Mouse (Mus musculus) embryonic fibroblast, embryonic 13.5 days (primary cell): ENCODE measurements at regions not wholly inside any gene's neighbourhood (a gene's known extent, or its start where the extent isn't known, plus 50 kb on each side); places are given as distances from the start of the nearest gene placed in this dataset.

Source experiments
- CTCF ChIP-seq: IDR thresholded peaks from 2 replicates; pipeline ENCODE4 v1.5.1; 2011; ENCODE audit warnings: mild to moderate bottlenecking, control low read depth, low read length, moderate library complexity, borderline replicate concordance; ENCODE audit not compliant: insufficient read depth
- POLR2A ChIP-seq: IDR thresholded peaks from 2 replicates; pipeline ENCODE4 v1.6.1; 2011; ENCODE audit warnings: low read depth, mild to moderate bottlenecking, control low read depth, low read length, moderate library complexity

DNA sequence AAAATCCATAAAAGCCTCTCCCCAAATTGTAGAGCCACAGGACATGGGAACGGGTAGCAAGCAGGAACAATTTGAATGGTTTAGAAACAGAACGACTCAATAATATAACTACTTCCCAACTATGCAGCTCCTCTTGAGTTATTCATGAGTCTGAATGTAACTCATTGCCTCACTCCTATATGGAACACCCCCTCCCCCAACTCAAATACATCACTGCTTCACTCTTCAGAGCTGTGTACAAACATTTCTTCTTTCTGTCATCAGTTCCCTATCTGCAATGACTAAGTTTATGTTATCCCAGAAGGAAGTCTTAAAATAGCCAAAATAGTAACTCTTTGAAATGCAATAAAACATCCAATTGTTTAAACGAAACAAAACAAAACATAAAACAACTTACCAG is 484.9 kb downstream of the Dach1 start:
- TF ChIP-seq CTCF (no peak), POLR2A (no peak)
